Mouse (Mus musculus) lung, postnatal 25 days (tissue): ENCODE results near the gene Tpmt.

ENCODE experiments used
- DNase-seq: peaks from one replicate; pipeline ENCODE4 v3.0.0; 2022; ENCODE audit warnings: low spot score

Gene Tpmt

DNA sequence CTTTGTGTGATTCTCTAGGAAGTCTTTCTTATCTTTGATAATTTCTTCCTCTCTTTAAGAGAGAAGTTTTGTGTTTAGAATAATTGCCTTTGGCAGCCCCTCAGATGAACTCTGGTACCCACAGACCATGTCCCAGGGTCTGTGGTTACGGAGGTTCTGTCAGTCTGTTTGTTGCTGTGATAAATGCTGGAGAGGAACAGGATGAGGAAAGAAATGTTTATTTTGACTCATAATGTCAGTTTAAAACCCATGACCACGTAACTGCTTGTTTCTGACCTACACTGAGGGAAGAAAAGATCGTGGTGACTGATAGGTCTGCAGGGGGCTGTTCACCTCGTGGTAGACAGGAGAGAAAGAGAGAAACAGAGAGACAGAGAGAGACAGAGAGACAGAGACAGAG is 68.6 kb downstream of the Tpmt start:
- no peak for DNase-seq

DNA sequence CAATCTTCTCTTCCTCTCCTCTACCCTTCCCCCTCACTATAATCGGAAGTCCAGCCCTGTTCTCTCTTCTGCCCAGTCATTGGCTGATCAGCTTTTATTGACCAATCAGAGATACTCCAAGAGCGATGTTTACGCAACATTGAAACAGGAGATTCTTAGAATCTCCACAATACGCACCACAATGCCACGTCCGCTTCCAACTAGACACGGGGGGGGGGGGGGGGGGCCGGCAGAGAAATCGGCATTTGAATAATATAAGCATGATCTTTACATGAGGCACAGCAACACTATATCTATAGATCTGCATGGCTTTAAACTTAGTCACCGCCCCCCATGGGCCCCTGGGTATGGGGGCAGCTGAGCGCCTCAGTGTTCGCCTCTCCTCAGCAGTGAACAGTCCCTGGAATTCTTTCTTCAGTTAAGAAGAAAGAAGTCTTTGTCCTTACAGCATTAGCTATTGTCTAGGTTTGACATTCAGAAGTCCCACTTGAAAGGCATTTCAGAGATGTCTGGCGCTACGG is 69.4 kb downstream of the Tpmt start:
- DNase-seq: no peak
